In genomic region chr12:72649611-72650330, GRCm38 (mm10) we compare ENCODE assay signal across 18 mouse cellular contexts. TPM values are rescaled to one million over a fixed set of nuclear protein-coding genes. Genes with fewer than 3 reads are reported as not detected.
"Had no signal": no experiment of that assay in that cellular context is flagged by ENCODE, and none has a peak within 500 bp of the region (broad histone marks: within the 10 kb centered on the region; RNA-seq: fewer than 3 reads in every experiment).

Gene Gm4756 (minus strand): TSS chr12:72649661.

- H3K27me3 ChIP-seq: midbrain, embryonic 13.5 days had no signal

- H3K9ac ChIP-seq: midbrain, embryonic 13.5 days had no signal

- H3K36me3 ChIP-seq: midbrain, embryonic 13.5 days had no signal

- H3K27ac ChIP-seq: kidney, postnatal 0 days; midbrain, embryonic 13.5 days had no signal

- DNase-seq: kidney, adult 11 months; kidney, adult 9 months; kidney, postnatal 36 days; layer of hippocampus, adult 9-11 months; layer of hippocampus, postnatal 36 days; lung, adult 2 months; right cerebral cortex, postnatal 14 days had no signal

- H3K9me3 ChIP-seq: midbrain, embryonic 13.5 days had no signal

- H3K4me3 ChIP-seq: midbrain, embryonic 13.5 days had no signal

- H3K4me2 ChIP-seq: midbrain, embryonic 13.5 days had no signal

- ATAC-seq: lung, postnatal 0 days; midbrain, embryonic 13.5 days had no signal

- H3K4me1 ChIP-seq: midbrain, embryonic 13.5 days had no signal

RNA-seq across cellular contexts. Expression of gene Gm4756, which starts in this region (rescaled TPM):
- total RNA-seq: layer of hippocampus, adult 18-20 months; layer of hippocampus, postnatal 36 days; left cerebral cortex, postnatal 36 days; megakaryocyte progenitor cell, adult 5-6 weeks; midbrain, postnatal 0 days had no signal
- polyA plus RNA-seq: kidney, postnatal 0 days; limb, embryonic 14.5 days; lung, postnatal 0 days; midbrain, embryonic 13.5 days; midbrain, postnatal 0 days; neural tube, embryonic 14.5 days; spleen, adult 2 months; stomach, embryonic 16.5 days had no signal
